Mouse (Mus musculus): ENCODE measurements around the gene Ache. TPM values are rescaled to one million over a fixed set of nuclear protein-coding genes. Genes with fewer than 3 reads are reported as not detected.

Gene Ache
- polyA plus RNA-seq, 1 experiment from 2014 or later = 3.6 TPM

- Histone ChIP-seq H3K9me3 (replicated peaks) (no peaks in the 10 kb centered on the region), H3K4me3 (replicated peaks) (0 out of 2 replicates have a peak overlapping the region, but pooled peaks have one; percentile 75), H3K27ac (peak overlapping the region; percentile 95), H3K4me1 (peaks cover 41% of the 10 kb centered on the region), H3K36me3 (peaks cover 51% of the 10 kb centered on the region), H3K4me2 (peak overlapping the region; percentile 85), H3K9ac (0 out of 2 replicates have a peak overlapping the region, but pooled peaks have one; percentile 80), H3K27me3 (no peaks in the 10 kb centered on the region)
- WGBS = 43% methylated on average over 30 of the region's 30 CpGs
- peak; percentile 0; the same call in 1 of the 2 replicates for ATAC-seq (replicated peaks; ENCODE audit: low FRiP score)
Observed at GRCm38 (mm10) chr5:137315084-137315903, 28.0 kb downstream of the Ache start.

- WGBS = 91% methylated on average over 8 of the region's 8 CpGs
- no peak overlapping the region for H3K4me2 ChIP-seq
- no peaks in the 10 kb centered on the region for H3K27me3 ChIP-seq
- H3K4me3 ChIP-seq (replicated peaks) = no peak overlapping the region
- no peaks in the 10 kb centered on the region for H3K9me3 ChIP-seq (replicated peaks)
- no peak for ATAC-seq (replicated peaks; ENCODE audit: low FRiP score)
- peaks cover 29% of the 10 kb centered on the region for H3K4me1 ChIP-seq
- H3K9ac ChIP-seq = no peak overlapping the region
- H3K27ac ChIP-seq = no peak overlapping the region
- peaks cover 50% of the 10 kb centered on the region for H3K36me3 ChIP-seq
Observed at GRCm38 (mm10) chr5:137317361-137317760, 30.0 kb downstream of the Ache start.

GRCm38 (mm10) chr5:137318570-137318969, 31.3 kb downstream of the Ache start:
- H3K4me3 ChIP-seq (replicated peaks) = no peak overlapping the region
- 75% methylated on average over 1 of the region's 1 CpGs for WGBS
- H3K36me3 ChIP-seq = peaks cover 57% of the 10 kb centered on the region
- H3K27ac ChIP-seq = no peak overlapping the region
- no peaks in the 10 kb centered on the region for H3K9me3 ChIP-seq (replicated peaks)
- peaks cover 17% of the 10 kb centered on the region for H3K4me1 ChIP-seq
- ATAC-seq (replicated peaks; ENCODE audit: low FRiP score) = no peak
- no peak overlapping the region for H3K9ac ChIP-seq
- no peak overlapping the region for H3K4me2 ChIP-seq
- H3K27me3 ChIP-seq = no peaks in the 10 kb centered on the region

GRCm38 (mm10) chr5:137320996-137321395, 33.7 kb downstream of the Ache start:
- no peaks in the 10 kb centered on the region for H3K9me3 ChIP-seq (replicated peaks)
- H3K4me3 ChIP-seq (replicated peaks) = no peak overlapping the region
- no peak overlapping the region for H3K4me2 ChIP-seq
- ATAC-seq (replicated peaks; ENCODE audit: low FRiP score) = no peak
- no peak overlapping the region for H3K9ac ChIP-seq
- 92% methylated on average over 3 of the region's 3 CpGs for WGBS
- no peak overlapping the region for H3K27ac ChIP-seq
- no peaks in the 10 kb centered on the region for H3K27me3 ChIP-seq
- H3K4me1 ChIP-seq = no peaks in the 10 kb centered on the region
- peaks cover 74% of the 10 kb centered on the region for H3K36me3 ChIP-seq

GRCm38 (mm10) chr5:137330910-137331309, 43.6 kb downstream of the Ache start:
- H3K9me3 ChIP-seq (replicated peaks) = no peaks in the 10 kb centered on the region
- ATAC-seq (replicated peaks; ENCODE audit: low FRiP score) = no peak
- no peak overlapping the region for H3K4me3 ChIP-seq (replicated peaks)
- H3K36me3 ChIP-seq = peaks cover 14% of the 10 kb centered on the region
- H3K9ac ChIP-seq = no peak overlapping the region
- H3K27me3 ChIP-seq = no peaks in the 10 kb centered on the region
- H3K27ac ChIP-seq = no peak overlapping the region
- WGBS = 86% methylated on average over 7 of the region's 7 CpGs
- H3K4me1 ChIP-seq = peaks cover 11% of the 10 kb centered on the region
- no peak overlapping the region for H3K4me2 ChIP-seq

- Histone ChIP-seq H3K4me3 (replicated peaks) (peak overlapping the region; percentile 77), H3K9me3 (replicated peaks) (no peaks in the 10 kb centered on the region), H3K9ac (peak overlapping the region; percentile 66), H3K36me3 (peaks cover 2% of the 10 kb centered on the region; the same call in 1 of the 2 replicates), H3K27me3 (no peaks in the 10 kb centered on the region), H3K4me1 (peaks cover 23% of the 10 kb centered on the region), H3K27ac (peak overlapping the region; percentile 79), H3K4me2 (peak overlapping the region; percentile 97)
- WGBS = 13% methylated on average over 15 of the region's 15 CpGs
- ATAC-seq (replicated peaks; ENCODE audit: low FRiP score) = no peak; the same call in 1 of the 2 replicates
Observed at GRCm38 (mm10) chr5:137332857-137333511, 45.7 kb downstream of the Ache start.

- peak; percentile 94 for ATAC-seq (replicated peaks; ENCODE audit: low FRiP score)
- H3K27me3 ChIP-seq = no peaks in the 10 kb centered on the region
Observed at GRCm38 (mm10) chr5:137333512-137334174, 46.3 kb downstream of the Ache start, which contains the start of gene Slc12a9. Gene Slc12a9, minus strand, starts transcription at chr5:137333597.

GRCm38 (mm10) chr5:137334317-137334716, 47.0 kb downstream of the Ache start:
- Histone ChIP-seq H3K27ac (peak overlapping the region; percentile 79; the same call in 1 of the 2 replicates), H3K4me2 (peak overlapping the region; percentile 97), H3K4me1 (peaks cover 29% of the 10 kb centered on the region), H3K9ac (no peak overlapping the region), H3K36me3 (no peaks in the 10 kb centered on the region; the same call in 1 of the 2 replicates), H3K9me3 (replicated peaks) (no peaks in the 10 kb centered on the region), H3K4me3 (replicated peaks) (peak overlapping the region; percentile 77), H3K27me3 (no peaks in the 10 kb centered on the region)
- ATAC-seq (replicated peaks; ENCODE audit: low FRiP score) = no peak
- WGBS = 61% methylated on average over 10 of the region's 10 CpGs

More at GRCm38 (mm10) chr5:137333512-137334174, 46.3 kb downstream of the Ache start, which contains the start of gene Slc12a9:
- H3K27ac ChIP-seq = peak within 1 kb of the TSS; percentile 79
- H3K36me3 ChIP-seq = no peaks in the 10 kb centered on the region; the same call in 1 of the 2 replicates
- H3K4me1 ChIP-seq = peaks cover 23% of the 10 kb centered on the region
- H3K4me2 ChIP-seq = peak within 1 kb of the TSS; percentile 97
- under 1% methylated on average over 44 of the region's 44 CpGs for WGBS
- H3K4me3 ChIP-seq (replicated peaks) = peak within 1 kb of the TSS; percentile 77
- peak within 1 kb of the TSS; percentile 66 for H3K9ac ChIP-seq
- no peaks in the 10 kb centered on the region for H3K9me3 ChIP-seq (replicated peaks)

GRCm38 (mm10) chr5:137335066-137335465, 47.7 kb downstream of the Ache start:
- Histone ChIP-seq H3K4me3 (replicated peaks) (no peak overlapping the region), H3K4me2 (no peak overlapping the region), H3K27ac (no peak overlapping the region), H3K9me3 (replicated peaks) (no peaks in the 10 kb centered on the region), H3K27me3 (no peaks in the 10 kb centered on the region), H3K36me3 (no peaks in the 10 kb centered on the region; the same call in 1 of the 2 replicates), H3K9ac (0 out of 2 replicates have a peak overlapping the region, but pooled peaks have one; percentile 18), H3K4me1 (peaks cover 37% of the 10 kb centered on the region)
- ATAC-seq (replicated peaks; ENCODE audit: low FRiP score) = no peak
- 70% methylated on average over 6 of the region's 6 CpGs for WGBS

GRCm38 (mm10) chr5:137337190-137337589, 49.9 kb downstream of the Ache start:
- H3K27ac ChIP-seq = peak overlapping the region; percentile 41
- no peak for ATAC-seq (replicated peaks; ENCODE audit: low FRiP score)
- 60% methylated on average over 8 of the region's 8 CpGs for WGBS

GRCm38 (mm10) chr5:137338256-137338655, 50.9 kb downstream of the Ache start:
- under 1% methylated on average over 19 of the region's 19 CpGs for WGBS
- ATAC-seq (replicated peaks; ENCODE audit: low FRiP score) = peak; percentile 81
- H3K4me3 ChIP-seq (replicated peaks) = peak overlapping the region; percentile 47
- H3K4me2 ChIP-seq = peak overlapping the region; percentile 77
- H3K9me3 ChIP-seq (replicated peaks) = no peaks in the 10 kb centered on the region
- peak overlapping the region; percentile 92 for H3K27ac ChIP-seq
- H3K4me1 ChIP-seq = peaks cover 32% of the 10 kb centered on the region
- no peaks in the 10 kb centered on the region for H3K27me3 ChIP-seq
- no peaks in the 10 kb centered on the region for H3K36me3 ChIP-seq
- H3K9ac ChIP-seq = peak overlapping the region; percentile 52

More at GRCm38 (mm10) chr5:137337190-137337589, 49.9 kb downstream of the Ache start:
- no peak overlapping the region for H3K9ac ChIP-seq
- H3K4me2 ChIP-seq = no peak overlapping the region
- H3K4me3 ChIP-seq (replicated peaks) = no peak overlapping the region
- no peaks in the 10 kb centered on the region for H3K36me3 ChIP-seq
- no peaks in the 10 kb centered on the region for H3K9me3 ChIP-seq (replicated peaks)
- no peaks in the 10 kb centered on the region for H3K27me3 ChIP-seq
- peaks cover 38% of the 10 kb centered on the region for H3K4me1 ChIP-seq
